Mouse (Mus musculus) lung, postnatal 0 days (tissue): ENCODE measurements around the gene Olfr5.

ENCODE experiments used
- CTCF ChIP-seq: IDR thresholded peaks from 2 replicates; pipeline ENCODE4 v1.5.1; 2016; ENCODE audit warnings: antibody characterized with exemption, mild to moderate bottlenecking
- EP300 ChIP-seq: IDR thresholded peaks from 2 replicates; pipeline ENCODE4 v1.6.1; 2016; ENCODE audit warnings: antibody characterized with exemption, mild to moderate bottlenecking, control low read depth

GRCm38 (mm10) chr7:6438388-6438787 is 48.4 kb downstream of the Olfr5 start, which contains the start of gene Olfr1344:
- TF ChIP-seq EP300 (no peak), CTCF (no peak)
